Mouse (Mus musculus) CH12F3 (cell line): ENCODE measurements around the gene Lsm14a.

Source experiments
- in situ Hi-C: fragments of 300-500 bp; cut with MboI; formaldehyde crosslinking; loops from 2 replicates; pipeline ENCODE4 v1.14.3; 2020; ENCODE audit warnings: low sequenced_read_pairs

Lsm14a gene

GRCm38 (mm10) chr7:34393215-34393614 is at the start of gene Lsm14a:
Gene Lsm14a (minus strand): TSS chr7:34393315.
- in situ Hi-C loops: no loop called here

- in situ Hi-C loops: no loop called here
Measured at GRCm38 (mm10) chr7:34438903-34439302, 45.8 kb upstream of the Lsm14a start.

DNA sequence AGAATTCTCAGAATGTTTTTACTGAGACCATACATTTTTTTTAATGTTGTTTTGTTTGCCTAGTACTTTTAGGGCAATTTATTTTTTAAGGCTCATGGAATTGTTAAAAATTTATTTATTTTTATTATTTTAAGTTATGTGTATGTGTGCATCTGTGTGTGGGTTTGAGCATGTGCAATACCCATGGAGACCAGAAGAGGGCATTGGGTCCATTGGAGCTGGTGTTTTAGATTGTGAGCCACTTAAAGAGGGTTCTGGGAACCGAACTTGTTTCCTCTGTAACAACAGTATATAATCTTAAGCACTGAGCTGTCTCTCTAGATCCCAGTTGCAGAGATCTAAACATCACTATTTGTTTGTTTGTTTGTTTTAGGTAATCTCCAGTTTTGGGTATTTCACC is 40.5 kb upstream of the Lsm14a start:
- in situ Hi-C loops: no loop called here

- in situ Hi-C loops: loop anchor here (10.0 to 25.0 kb wide), 2 partner anchors 94 to 741 kb away; no protein-coding TSS in a partner anchor
Measured at GRCm38 (mm10) chr7:34421201-34421600, 28.1 kb upstream of the Lsm14a start.

DNA sequence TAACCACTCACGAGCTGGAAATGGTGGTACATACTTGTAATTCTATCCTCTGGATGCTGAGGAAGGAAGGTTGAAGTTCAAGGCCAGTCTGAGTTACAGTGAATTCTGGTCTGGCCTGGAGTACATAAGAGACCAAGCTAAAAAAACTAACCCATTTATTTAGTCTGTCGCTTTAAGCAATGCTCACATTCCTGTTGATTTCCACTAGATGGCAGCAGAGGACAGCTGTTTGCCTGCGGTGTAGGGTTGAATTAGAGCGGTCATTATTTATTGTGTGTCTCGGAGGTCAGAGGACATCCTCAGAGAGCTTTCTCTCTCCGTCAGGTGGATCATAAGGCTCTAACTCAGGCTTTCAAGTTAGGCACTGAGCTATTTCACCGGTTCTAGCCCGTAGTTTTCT is 14.4 kb upstream of the Lsm14a start:
- in situ Hi-C loops: loop anchor here (25.0 kb wide), 1 partner anchor 755 kb away; no protein-coding TSS in a partner anchor

GRCm38 (mm10) chr7:34403876-34404275 is 10.8 kb upstream of the Lsm14a start:
- in situ Hi-C loops: loop anchor here (5.0 to 25.0 kb wide), 2 partner anchors 268 to 758 kb away; no protein-coding TSS in a partner anchor

GRCm38 (mm10) chr7:34400070-34400469 is 7.0 kb upstream of the Lsm14a start:
- in situ Hi-C loops: loop anchor here (5.0 to 25.0 kb wide), 2 partner anchors 272 to 762 kb away; no protein-coding TSS in a partner anchor

DNA sequence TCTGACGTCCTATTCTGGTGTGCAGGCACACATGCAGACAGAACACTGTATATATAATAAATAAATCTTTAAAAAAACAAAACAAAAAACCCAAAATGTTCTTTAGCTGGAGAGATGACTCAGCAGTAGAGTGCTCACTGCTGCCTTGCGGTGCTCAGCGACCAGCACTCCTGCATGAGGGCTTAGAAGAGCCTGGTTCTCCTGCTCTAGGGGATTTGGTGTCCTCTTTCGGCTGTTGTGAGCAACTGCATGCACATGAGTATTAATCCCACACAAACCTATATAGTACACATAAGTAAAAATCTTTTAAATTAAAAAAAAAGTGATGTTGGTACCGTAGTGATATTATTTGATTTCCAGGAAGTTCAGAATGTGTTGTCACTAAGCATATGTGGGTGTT is 5.7 kb upstream of the Lsm14a start:
- in situ Hi-C loops: no loop called here

DNA sequence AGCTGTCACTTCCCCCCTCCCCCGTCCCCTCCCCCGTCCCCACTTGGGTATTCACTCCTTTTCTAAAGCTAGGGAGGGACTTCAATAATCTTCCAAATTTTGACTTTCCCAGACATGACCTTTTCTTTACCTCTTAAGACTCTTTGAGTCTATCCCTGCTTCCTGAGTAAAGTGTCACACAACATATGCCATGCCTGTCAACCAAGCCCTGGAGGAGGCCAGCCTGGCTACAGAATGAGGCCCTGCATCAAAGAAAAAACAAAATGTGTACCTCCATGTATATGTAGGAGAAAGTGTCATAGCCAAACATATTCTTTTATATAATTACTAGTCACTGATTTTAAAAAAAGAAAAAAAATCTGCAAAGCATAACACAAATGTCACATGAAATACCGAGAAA is 3.7 kb upstream of the Lsm14a start:
- in situ Hi-C loops: no loop called here

DNA sequence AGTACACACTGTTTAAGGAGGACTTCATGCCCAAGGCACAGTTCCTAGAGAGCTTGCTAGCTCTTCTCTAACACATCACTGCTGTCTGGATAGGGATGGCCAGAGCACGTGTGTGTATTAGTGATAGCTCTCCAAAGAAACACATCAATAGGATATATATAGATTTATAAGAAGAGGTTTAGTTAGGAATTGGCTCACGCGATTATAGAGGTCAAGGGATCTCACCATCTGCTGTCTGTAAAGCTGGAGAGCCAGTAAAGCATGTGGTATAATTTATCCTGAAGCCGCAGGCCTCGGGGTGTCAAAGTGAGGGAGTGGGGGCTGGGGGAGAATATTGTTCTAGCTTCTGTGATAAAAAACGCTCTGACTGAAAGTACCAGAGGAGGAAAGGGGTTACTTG is 2.6 kb upstream of the Lsm14a start:
- in situ Hi-C loops: no loop called here

- in situ Hi-C loops: no loop called here
Measured at GRCm38 (mm10) chr7:34394636-34395035, 1.5 kb upstream of the Lsm14a start.

- in situ Hi-C loops: no loop called here
Measured at GRCm38 (mm10) chr7:34394091-34394490, 976 bp upstream of the Lsm14a start.

GRCm38 (mm10) chr7:34392335-34392734 is 780 bp downstream of the Lsm14a start:
- in situ Hi-C loops: no loop called here

- in situ Hi-C loops: no loop called here
Measured at GRCm38 (mm10) chr7:34391711-34392110, 1.4 kb downstream of the Lsm14a start.

DNA sequence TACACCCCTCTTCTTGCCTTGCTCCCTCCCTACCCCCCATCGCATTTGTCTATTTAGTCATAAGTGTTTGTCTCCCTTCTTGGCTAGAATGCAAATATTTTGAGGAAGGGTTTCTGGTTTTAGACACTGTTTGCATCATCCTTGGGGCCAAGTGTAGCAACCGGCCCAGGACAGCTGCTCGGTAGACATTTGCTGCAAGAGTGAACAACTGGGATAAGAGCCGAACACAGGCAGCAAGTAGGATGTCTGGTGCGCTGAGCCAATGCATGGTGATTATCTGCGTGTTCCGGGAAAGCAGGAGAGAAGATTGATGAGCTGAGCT is 2.3 kb downstream of the Lsm14a start:
- in situ Hi-C loops: no loop called here

DNA sequence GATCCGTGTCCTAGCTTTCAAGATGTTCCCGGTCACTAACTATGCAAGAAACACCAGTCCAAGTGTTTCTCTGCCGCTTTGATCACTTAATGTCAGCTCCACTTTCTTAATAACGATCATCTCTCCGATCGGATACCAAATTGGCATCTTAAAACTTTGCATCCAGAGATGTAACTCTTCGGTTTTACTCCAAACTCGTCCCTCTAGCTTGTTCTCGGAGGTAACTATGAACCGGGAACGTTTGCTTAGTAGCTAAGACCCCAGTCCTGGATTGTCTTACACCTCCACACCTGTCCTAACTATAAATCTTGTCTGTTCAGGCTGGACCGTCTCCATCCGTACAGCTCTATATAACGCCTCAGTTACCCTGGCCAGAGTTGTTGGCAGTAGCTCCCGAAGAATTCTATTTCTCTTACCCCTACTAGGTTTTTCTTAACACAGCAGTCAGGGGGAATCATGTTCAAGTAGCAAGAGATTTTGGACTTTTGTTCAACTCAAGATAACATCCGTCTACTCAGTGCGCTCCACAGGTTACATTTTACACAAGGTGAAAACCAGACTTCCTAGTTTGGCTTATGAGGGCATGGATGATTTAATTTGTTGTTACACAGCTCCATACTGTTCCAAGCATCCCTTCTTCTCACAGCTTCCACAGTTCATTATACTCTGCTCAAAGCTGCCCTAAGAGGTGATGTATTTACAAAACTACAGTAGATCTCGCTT is 2.8 kb downstream of the Lsm14a start:
- in situ Hi-C loops: no loop called here

- in situ Hi-C loops: no loop called here
Measured at GRCm38 (mm10) chr7:34389277-34390085, 3.6 kb downstream of the Lsm14a start.

- in situ Hi-C loops: no loop called here
Measured at GRCm38 (mm10) chr7:34388445-34389276, 4.5 kb downstream of the Lsm14a start.

DNA sequence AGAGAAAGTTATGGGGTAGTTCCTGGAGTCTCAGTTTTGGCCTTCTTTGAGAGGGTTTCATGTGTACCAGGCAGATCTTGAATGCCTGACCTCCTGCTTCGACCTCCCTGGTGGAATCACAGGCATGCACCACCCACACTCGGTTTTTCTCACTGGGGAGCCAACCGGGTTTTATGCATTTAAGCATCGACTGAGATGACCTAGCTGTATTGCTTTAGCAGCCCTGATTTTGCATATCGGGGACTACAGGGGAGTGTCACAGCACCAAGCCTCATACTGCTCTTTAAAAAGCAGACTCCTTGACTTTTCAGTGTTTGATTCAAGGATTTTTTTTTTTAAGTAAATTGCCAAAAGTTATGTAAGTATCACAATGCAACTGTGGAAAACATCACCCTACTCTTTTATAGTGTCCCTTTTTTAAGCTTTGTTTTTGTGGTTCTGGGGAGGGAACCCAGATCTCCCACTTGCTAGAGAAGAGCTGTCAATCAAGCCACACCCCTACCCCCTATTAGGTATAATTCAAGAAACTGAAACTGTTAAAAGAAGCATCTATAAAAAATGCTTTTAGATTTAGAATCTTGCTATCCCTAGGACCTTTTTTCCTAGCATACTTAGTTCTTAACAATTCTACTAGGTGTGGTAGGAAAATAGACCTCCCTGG is 5.2 kb downstream of the Lsm14a start:
- in situ Hi-C loops: no loop called here

DNA sequence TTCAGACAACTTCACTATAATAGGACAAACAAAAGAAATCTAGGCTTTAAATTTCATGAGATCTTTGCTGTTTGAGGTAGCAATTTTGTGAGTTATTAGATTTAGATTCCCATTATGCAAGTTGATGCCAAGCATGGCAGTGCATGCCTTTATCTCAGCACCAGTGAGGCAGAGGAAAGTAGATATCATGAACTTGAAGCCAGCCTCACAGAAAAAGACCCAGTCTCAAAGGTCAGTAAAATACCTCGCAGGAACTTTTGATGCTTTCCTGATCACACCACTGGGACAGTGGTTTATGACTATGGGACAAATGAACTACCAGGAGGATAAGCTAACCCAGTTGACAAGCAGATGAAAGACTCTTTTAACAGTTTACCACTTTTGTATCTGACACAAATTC is 10.3 kb downstream of the Lsm14a start:
- in situ Hi-C loops: no loop called here

DNA sequence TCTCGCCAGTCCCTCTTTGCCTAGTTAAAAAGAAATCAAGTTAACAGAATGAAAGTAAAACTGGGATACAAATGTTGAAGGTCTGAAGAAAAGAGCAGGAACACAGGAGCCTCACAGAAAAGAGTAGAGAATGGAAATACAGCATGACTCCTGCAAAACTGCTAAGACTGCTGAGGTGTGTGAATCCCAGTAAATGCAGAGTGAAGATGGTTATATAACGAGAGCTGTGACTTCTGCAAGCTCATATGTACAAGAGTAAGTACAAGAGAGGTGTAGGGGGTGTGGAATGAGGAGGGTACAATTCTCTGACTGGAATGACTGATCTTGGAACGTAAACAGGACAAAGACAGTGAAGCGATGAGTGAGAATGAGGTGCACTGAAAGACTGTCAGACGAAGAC is 11.4 kb downstream of the Lsm14a start:
- in situ Hi-C loops: no loop called here
